Mouse (Mus musculus) ovary, postnatal 10 days (tissue): ENCODE measurements around the gene Cd8a.

Experiments used
- DNase-seq: peaks from one replicate; pipeline ENCODE4 v3.0.0; 2022; ENCODE audit warnings: low spot score

Gene Cd8a

GRCm38 (mm10) chr6:71371085-71371605, 2.1 kb upstream of the Cd8a start:
- no peak for DNase-seq

DNA sequence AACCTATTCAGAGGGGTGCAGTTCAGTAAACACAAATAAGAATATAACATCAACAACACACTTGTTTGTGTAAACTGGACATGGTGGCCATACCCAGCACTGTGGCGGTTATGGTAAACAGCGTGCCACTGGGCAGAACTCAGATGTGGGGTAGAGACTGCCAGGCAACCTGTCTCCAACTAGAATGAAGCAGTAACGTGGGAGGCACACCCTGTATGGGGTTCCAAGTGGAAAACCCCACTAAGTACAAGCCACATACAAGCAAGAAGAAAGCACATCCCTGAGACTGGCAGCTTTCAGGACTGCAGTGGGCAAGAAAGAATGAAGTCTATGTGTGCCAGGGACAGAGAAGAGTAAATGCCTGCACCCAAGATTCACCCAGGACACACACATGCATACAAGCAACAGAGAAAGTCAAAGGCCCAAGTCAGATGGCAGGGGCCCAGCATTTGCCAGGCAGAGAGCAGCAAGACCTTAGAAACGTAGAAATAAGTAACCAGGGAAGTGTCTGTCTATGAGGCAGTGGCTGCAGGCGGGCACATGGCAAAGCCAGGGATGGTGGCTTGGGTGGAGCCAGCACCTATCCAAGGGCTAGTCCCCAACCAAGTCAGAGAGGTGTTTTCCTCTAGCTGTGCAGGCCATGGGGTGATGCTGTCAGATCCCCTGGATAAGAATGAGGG, 1.0 kb upstream of the Cd8a start:
- no peak for DNase-seq

- no peak for DNase-seq
Measured at GRCm38 (mm10) chr6:71374311-71374829, 1.1 kb downstream of the Cd8a start.

DNA sequence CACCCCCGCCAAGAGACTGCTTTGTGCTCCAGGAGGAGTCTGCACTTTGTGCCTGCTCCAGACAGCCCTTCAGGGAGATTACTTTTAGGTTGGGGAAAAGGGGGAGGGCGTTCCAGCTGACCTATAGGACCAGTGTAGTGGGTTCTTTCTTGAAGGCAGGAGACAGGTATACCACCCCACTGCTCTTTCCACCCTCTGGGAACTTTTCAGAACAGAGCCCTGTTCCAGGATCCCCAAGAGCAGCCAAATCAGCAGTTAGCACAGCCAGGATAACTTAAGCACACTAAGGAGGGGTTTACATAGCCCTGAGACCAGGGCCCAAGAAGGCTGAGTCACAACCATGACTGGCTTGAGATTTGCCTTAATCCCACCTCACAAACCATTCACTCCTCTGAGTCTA, 1.7 kb downstream of the Cd8a start:
- no peak for DNase-seq

DNA sequence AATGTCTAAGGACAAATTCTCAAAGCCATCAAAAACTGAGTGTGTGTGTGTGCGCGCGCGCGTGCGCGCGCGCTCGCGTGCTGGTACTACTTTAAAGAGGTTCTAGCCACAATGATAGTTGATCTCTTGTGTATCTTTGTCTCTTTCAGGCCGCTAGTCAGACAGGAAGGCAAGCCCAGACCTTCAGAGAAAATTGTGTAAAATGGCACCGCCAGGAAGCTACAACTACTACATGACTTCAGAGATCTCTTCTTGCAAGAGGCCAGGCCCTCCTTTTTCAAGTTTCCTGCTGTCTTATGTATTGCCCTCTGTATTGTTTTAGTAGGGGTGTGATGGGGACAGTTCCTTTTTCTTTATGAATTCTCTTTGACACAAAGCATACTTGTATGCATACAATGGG, 3.5 kb downstream of the Cd8a start:
- no peak for DNase-seq

DNA sequence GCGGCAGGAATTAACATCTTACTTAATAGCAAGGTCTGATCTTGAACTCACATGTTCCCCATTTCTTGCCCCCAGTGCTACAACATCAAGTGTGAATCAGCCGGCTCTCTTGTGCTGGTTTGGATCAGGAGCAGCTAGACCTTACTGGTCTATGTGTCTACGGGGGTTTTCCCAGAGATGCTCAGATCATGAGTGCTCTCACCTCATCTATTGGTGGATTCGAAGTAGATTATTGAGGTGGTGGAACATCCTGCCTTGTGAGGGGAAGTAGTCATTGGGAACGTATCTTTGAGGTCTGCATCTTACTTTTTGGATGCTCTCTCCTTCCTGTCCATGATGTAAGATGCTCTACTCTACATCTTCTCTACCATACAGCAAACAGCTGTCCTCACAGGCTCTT, 8.4 kb downstream of the Cd8a start:
- DNase-seq = no peak

GRCm38 (mm10) chr6:71390496-71390895, 17.3 kb downstream of the Cd8a start:
- DNase-seq = no peak

DNA sequence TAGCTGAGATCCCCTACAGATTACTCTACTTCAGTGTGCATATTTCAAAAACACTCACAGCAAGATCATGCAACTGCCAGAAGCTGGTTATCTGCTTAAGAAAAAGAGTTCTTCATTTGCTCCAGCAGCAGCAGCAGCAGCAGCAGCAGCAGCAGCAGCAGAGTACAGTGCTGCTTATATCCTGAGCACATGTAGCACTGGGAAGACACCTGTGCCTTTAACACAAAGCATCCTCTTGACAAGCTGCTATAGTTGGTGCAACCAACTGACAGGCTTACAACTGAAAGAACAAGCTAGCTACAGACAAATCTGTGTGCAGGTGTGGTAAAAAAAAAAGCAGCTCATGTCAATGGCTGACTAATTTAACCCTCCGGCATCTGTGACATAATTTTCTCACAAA, 22.8 kb downstream of the Cd8a start:
- no peak for DNase-seq

DNA sequence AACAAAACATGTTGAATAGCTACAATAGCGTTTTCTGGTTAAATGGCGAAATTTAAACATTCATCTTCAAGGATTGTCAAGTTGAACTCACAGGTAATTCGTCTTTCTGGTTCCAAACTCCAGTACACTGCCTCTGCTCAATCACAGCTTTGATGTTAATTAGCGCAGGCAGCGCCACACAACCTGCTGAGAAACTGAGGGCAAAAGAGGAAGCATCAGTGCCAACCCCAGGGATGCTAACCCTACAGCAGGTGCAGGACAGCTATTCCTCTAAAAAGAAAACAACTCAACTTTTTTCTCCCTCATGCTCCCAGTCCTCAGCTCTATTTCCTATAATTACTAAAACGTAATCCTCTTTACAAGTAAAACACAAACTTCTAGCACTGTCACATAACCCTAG, 23.5 kb downstream of the Cd8a start:
- no peak for DNase-seq

- no peak for DNase-seq
Measured at GRCm38 (mm10) chr6:71398829-71399609, 25.8 kb downstream of the Cd8a start.

DNA sequence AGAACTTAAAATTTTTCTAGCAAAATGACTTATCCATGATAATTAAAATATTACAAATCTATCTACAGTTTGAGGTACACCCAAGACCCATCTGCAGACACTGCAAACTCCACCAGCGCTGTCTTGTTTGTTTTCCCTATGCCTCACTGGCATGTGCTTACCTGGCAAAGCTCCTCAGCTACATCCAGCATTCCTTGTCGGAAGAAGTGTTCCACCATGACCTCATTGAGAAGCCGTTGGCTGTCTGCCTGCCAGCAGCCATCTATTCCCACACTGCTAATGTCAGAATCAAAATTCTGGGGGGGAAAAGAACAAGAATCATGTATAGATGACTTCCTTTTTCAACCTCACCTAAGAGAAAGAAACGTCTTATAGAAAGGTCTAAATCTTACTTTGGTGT, 41.4 kb downstream of the Cd8a start:
- DNase-seq = no peak

DNA sequence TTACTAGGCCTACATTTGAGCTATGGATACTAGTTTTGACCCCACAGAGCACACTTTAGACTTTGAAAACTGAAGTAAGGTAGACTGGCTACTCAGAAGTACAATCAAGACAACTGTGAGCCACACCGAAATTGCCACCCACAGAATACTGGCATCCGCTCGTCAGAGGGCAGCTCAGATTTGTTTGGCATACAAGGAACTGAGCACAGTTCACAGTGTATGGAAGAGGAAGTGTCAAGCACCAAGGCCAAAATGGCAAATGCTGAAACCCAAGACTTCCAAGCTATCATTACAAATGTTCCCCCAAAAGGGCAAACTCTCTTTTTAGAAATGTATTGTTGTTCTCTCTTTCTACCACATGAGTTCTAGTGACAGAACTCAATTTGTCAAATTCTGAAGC, 42.2 kb downstream of the Cd8a start:
- no peak for DNase-seq

- no peak for DNase-seq
Measured at GRCm38 (mm10) chr6:71418874-71419273, 45.6 kb downstream of the Cd8a start.

DNA sequence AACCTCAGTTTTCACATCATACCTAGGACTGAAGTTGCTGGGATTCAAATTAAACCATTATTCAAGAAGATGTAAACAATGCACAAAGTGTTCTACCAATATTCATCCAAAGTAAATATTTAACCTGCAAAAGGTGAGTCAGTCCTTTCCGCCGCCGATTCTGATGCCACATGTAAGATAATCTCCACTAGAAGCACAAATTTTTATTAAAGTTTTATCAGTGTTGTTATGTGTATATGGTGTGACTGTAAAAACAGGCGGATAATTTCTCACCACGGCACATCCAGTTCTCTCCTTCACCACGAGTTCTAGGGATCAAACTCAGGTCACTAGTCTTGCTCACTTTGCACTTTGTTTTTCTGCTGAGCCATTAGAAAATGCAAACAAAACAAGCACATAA, 47.6 kb downstream of the Cd8a start:
- no peak for DNase-seq

DNA sequence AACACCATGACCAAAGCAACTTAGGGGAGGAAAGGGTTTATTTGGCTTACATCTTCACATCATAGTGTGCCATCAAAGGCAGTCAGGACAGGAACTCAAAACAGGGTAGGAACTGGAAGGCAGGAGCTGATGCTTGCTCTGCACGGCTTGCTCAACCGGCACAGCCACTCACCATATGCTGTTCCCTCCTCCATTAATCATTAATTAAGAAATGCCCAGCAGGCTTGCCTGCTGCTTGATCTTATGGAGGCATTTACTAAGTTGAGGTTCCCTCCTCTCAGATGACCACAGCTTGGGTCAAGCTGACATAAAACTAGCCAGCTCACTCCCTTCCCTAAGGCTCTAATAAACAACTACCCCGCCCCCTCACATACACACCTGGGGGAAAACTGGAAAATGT, 48.9 kb downstream of the Cd8a start:
- no peak for DNase-seq

DNA sequence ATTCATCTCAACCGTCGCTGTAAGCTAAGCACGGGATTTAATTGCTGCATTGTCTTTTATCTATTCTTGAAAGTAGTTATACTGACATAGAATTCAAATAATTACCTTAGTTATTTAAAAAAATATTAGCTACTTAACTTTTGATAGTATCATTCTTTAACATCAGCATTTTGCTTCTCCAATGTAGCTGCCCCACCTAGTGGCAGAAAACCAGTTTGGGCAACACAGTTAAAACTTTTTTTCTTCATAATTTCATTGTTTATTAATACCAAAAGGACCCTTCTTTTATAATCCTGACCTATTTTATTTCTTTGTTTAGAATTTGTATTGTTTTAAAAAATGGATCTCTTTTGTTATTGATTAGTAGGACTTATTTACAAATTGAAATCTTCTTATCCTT, 49.9 kb downstream of the Cd8a start:
- no peak for DNase-seq

DNA sequence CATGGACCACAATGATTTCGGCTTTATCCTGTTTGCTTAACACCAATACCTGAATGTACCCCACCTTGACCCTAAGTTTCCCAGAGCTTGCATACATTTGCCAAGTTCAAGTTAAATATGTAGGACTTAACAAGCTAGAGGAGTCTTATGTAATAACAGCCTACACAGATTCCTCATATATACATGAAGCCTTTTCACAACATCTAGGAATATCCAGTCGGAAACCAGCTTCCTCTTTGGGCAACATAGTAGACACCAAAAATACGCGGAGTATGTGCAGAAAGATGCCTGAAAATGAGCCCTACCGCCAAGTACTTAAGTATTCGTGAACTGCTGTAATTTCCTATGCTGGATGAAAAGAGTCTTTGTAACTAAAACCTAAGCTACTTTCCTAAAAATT, 52.5 kb downstream of the Cd8a start:
- DNase-seq = no peak

GRCm38 (mm10) chr6:71427996-71428725, 54.9 kb downstream of the Cd8a start:
- no peak for DNase-seq
